Mouse (Mus musculus) kidney, postnatal 0 days (tissue): ENCODE results near the gene Dapk1. TPM values are rescaled to one million over a fixed set of nuclear protein-coding genes. Genes with fewer than 3 reads are reported as not detected.

Experiments
- ATAC-seq: fragments of 200-750 bp; cut with Nextera tagmentation; replicated peaks from 2 replicates; pipeline ENCODE4 v1.8.0; 2017; ENCODE audit warnings: low read depth, moderate number of reproducible peaks, moderate TSS enrichment, moderate library complexity; ENCODE audit not compliant: low FRiP score
- DNase-seq: peaks from one replicate; pipeline ENCODE4 v3.0.0-alpha.2; 2016; ENCODE audit warnings: low spot score
- H3K27ac ChIP-seq: fragments of 300-500 bp; sonication (generic); 2 replicates; pipeline ENCODE4 v1.5.1; 2014; ENCODE audit warnings: mild to moderate bottlenecking
- H3K27me3 ChIP-seq: fragments of 300-500 bp; sonication (generic); 2 replicates; pipeline ENCODE4 v1.6.1; 2014; ENCODE audit warnings: low read length, mixed read lengths; ENCODE audit not compliant: insufficient read depth
- H3K36me3 ChIP-seq: fragments of 300-500 bp; sonication (generic); 2 replicates; pipeline ENCODE4 v1.6.1; 2014; ENCODE audit warnings: low read length, mixed read lengths; ENCODE audit not compliant: insufficient read depth
- H3K4me1 ChIP-seq: fragments of 300-500 bp; sonication (generic); replicated peaks from 2 replicates; pipeline ENCODE4 v1.6.1; 2014; ENCODE audit warnings: antibody characterized with exemption, low read length, mixed read lengths; ENCODE audit not compliant: insufficient read depth
- H3K4me2 ChIP-seq: fragments of 300-500 bp; sonication (generic); 2 replicates; pipeline ENCODE4 v1.6.1; 2014; ENCODE audit warnings: mild to moderate bottlenecking, low read length, moderate library complexity, mixed read lengths
- H3K4me3 ChIP-seq: fragments of 300-500 bp; sonication (generic); replicated peaks from 2 replicates; pipeline ENCODE4 v1.5.1; 2014; ENCODE audit warnings: low read depth, low read length
- H3K9ac ChIP-seq: fragments of 300-500 bp; sonication (generic); 2 replicates; pipeline ENCODE4 v1.6.1; 2014; ENCODE audit warnings: low read depth, low read length
- H3K9me3 ChIP-seq: fragments of 300-500 bp; sonication (generic); replicated peaks from 2 replicates; pipeline ENCODE4 v1.6.1; 2016; ENCODE audit warnings: low read length, inconsistent platforms, mixed read lengths
- CTCF ChIP-seq: IDR thresholded peaks from 2 replicates; pipeline ENCODE4 v1.5.1; 2016; ENCODE audit warnings: antibody characterized with exemption, low read depth, mild to moderate bottlenecking, moderate library complexity
- WGBS: fragments of 180-500 bp; shearing (Covaris S2); extraction: QIAGEN DNeasy Blood & Tissue Kit; methylation state at CpG from one replicate; pipeline ENCODE4 v1.1.7; 2014; 5-methylcytosine and 5-hydroxymethylcytosine counted together
- polyA plus RNA-seq: library from polyadenylated mRNA; unstranded; fragments of >200 nt; fragmentation: Nextera tagmentation; extraction: Ambion mirVana; gene quantifications from 2 replicates; pipeline ENCODE4 v1.2.1, GENCODE M21; 2015

Gene Dapk1
- polyA plus RNA-seq, 1 experiment from 2014 or later, result 21.4 TPM

DNA sequence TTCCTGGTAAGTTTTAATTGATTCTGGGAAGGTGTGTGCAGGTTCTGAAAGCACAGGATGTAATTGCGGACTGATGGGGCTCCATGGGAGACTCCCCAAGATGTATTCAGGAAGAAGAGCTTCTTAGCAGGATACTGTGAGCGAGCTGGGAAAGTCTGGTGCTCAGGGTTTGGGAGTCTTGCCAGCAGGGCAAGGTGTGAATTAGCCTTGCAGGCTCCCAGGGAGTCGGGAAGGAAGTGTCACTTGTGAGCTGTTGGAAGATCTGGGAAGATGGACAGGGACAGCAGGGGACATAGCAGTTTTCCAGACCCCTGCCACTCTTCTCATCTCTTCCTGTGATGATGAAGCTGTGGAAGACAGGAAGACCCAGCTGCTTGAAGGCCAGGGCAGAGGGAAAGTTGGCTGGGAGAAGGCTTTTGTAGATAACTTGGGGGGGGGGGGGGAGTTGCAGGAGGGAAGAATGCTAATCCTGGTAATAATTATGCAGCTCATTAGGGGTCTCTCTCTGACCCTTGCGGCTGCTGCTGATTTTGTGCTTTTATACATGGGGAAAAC, 19.7 kb downstream of the Dapk1 start:
- Histone ChIP-seq H3K9ac (no peak overlapping the region), H3K27ac (no peak overlapping the region), H3K4me2 (no peak overlapping the region), H3K9me3 (no peaks in the 10 kb centered on the region), H3K27me3 (no peaks in the 10 kb centered on the region), H3K4me1 (0 out of 2 replicates have a peak, but pooled peaks cover 3% of the 10 kb centered on the region), H3K36me3 (no peaks in the 10 kb centered on the region), H3K4me3 (no peak overlapping the region)
- ATAC-seq, result no peak
- TF ChIP-seq CTCF, result no peak
- no peak for DNase-seq
- WGBS, result 60% methylated on average over 4 of the region's 4 CpGs

DNA sequence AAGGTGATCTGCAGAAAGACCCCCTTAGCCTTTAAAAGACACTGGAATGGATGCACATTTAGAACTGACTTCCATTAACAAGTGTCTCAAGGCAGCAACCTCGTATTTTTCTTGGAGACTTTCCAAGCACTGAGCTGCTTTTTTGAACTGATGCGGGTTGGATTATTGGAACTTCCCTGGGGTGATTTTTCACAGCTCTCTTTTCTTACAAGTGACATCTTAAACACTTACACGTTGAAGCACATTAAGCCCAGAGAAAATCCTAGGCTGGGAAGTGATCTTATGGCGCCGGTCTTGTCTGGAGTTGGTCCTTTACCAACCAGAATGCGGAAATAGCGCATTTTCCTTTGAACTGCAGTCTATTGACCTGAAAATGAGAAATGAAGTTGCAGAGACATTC, 23.8 kb downstream of the Dapk1 start:
- no peak overlapping the region for H3K27ac ChIP-seq
- no peak for DNase-seq

GRCm38 (mm10) chr13:60627843-60628656, 26.3 kb downstream of the Dapk1 start:
- no peak overlapping the region for H3K27ac ChIP-seq
- no peaks in the 10 kb centered on the region for H3K36me3 ChIP-seq
- no peaks in the 10 kb centered on the region for H3K4me1 ChIP-seq
- no peaks in the 10 kb centered on the region for H3K9me3 ChIP-seq
- 56% methylated on average over 15 of the region's 15 CpGs for WGBS
- no peak for TF ChIP-seq CTCF
- DNase-seq, result no peak
- no peak overlapping the region for H3K4me2 ChIP-seq
- H3K27me3 ChIP-seq, result no peaks in the 10 kb centered on the region
- no peak for ATAC-seq
- H3K4me3 ChIP-seq, result no peak overlapping the region
- no peak overlapping the region for H3K9ac ChIP-seq

More for the DNA sequence above, 23.8 kb downstream of the Dapk1 start:
- no peak for TF ChIP-seq CTCF
- no peak overlapping the region for H3K4me2 ChIP-seq
- H3K9me3 ChIP-seq, result no peaks in the 10 kb centered on the region
- no peak overlapping the region for H3K9ac ChIP-seq
- no peaks in the 10 kb centered on the region for H3K36me3 ChIP-seq
- H3K27me3 ChIP-seq, result no peaks in the 10 kb centered on the region
- no peak for ATAC-seq
- no peak overlapping the region for H3K4me3 ChIP-seq
- no peaks in the 10 kb centered on the region for H3K4me1 ChIP-seq
- WGBS, result 55% methylated on average over 7 of the region's 7 CpGs

DNA sequence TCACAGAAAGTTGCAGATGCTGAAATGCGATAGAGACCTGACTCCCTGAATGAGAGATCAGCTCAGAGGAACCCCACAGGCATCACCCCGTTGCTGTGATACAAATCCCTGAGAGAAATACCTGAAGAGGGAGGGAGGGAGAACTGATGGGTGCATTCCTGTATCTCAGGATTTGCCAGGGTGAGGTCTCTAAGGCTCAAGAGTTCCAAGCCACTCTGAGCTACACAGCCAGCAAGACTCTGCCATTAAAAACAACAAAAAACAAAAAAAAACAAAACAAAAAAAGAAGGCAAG, 26.9 kb downstream of the Dapk1 start:
- 34% methylated on average over 2 of the region's 2 CpGs for WGBS
- no peak overlapping the region for H3K4me2 ChIP-seq
- H3K27me3 ChIP-seq, result no peaks in the 10 kb centered on the region
- no peaks in the 10 kb centered on the region for H3K9me3 ChIP-seq
- DNase-seq, result no peak
- H3K4me3 ChIP-seq, result no peak overlapping the region
- TF ChIP-seq CTCF, result no peak
- no peak for ATAC-seq
- no peak overlapping the region for H3K27ac ChIP-seq
- H3K36me3 ChIP-seq, result no peaks in the 10 kb centered on the region
- H3K9ac ChIP-seq, result no peak overlapping the region
- H3K4me1 ChIP-seq, result no peaks in the 10 kb centered on the region

DNA sequence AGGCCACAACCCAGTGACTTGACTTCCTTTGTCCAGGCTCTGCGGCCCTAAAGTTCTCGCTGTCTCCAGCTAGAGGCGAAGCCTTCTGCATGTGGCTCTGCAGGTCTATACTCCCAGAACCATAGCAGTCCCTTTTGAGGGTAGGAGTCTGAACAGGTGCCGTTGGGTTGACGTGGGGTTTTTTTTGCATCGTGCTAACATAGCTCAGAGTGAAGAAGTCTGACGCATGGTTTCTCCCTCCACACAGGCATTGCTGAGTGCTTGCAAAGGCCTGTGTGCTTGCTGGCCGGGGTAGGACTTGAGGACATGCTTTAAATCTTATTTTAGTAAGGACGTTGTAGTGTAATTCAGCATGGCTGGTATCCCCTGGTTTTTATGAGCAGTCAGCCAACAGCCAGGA, 27.7 kb downstream of the Dapk1 start:
- Histone ChIP-seq H3K36me3 (no peaks in the 10 kb centered on the region), H3K27ac (no peak overlapping the region), H3K4me1 (no peaks in the 10 kb centered on the region), H3K4me2 (no peak overlapping the region), H3K4me3 (no peak overlapping the region), H3K9me3 (no peaks in the 10 kb centered on the region), H3K27me3 (no peaks in the 10 kb centered on the region), H3K9ac (no peak overlapping the region)
- ATAC-seq (no peak), DNase-seq (no peak)
- TF ChIP-seq CTCF, result no peak
- 88% methylated on average over 9 of the region's 9 CpGs for WGBS

DNA sequence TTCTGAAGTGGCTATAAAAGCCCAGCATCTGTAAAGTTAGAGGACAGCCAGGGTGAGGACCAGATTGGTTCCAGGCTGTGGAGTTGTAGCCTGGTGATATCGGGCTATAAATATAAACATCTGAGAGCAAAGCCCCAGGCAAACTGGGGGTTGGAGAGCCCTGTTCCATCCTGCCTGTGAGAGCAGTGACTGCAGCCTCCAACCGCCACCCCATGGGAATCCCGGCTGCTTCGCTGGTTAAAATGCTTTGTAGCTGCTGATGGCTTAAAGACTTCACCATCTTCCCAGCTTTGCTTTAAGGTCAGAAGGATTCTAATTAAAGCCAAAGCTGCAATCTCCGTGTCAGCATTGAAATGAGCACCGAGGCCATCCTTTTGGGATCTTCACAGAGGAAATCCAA, 32.2 kb downstream of the Dapk1 start:
- TF ChIP-seq CTCF, result no peak
- Histone ChIP-seq H3K27me3 (no peaks in the 10 kb centered on the region), H3K9ac (no peak overlapping the region), H3K36me3 (no peaks in the 10 kb centered on the region), H3K4me3 (no peak overlapping the region), H3K27ac (no peak overlapping the region), H3K9me3 (no peaks in the 10 kb centered on the region), H3K4me1 (peaks cover 6% of the 10 kb centered on the region), H3K4me2 (no peak overlapping the region)
- WGBS, result 48% methylated on average over 6 of the region's 6 CpGs
- no peak for ATAC-seq
- no peak for DNase-seq
